Mouse (Mus musculus) heart, embryonic 14.5 days (tissue): ENCODE data around the gene Cerkl. TPM values are rescaled to one million over a fixed set of nuclear protein-coding genes. Genes with fewer than 3 reads are reported as not detected.

Experiments used
- ATAC-seq: fragments of 200-750 bp; cut with Nextera tagmentation; 2 replicates; pipeline ENCODE4 v1.8.0; 2017; ENCODE audit warnings: low read depth, moderate TSS enrichment; ENCODE audit not compliant: insufficient number of reproducible peaks, insufficient read depth, low FRiP score
- H3K27ac ChIP-seq, 2 experiments: fragments of 200-500 bp in 1 of 2; fragments of 300-500 bp in 1 of 2; sonication (generic) in 1 of 2; replicated peaks in 1 of 2; 2 replicates each; pipeline ENCODE4 v1.5.1; 2012 to 2014; ENCODE audit warnings: low read depth in 2 of 2, low read length in 2 of 2, control low read depth in 1 of 2, mild to moderate bottlenecking in 1 of 2, mixed read lengths in 1 of 2; ENCODE audit not compliant: control insufficient read depth in 1 of 2, insufficient read depth in 1 of 2
- H3K27me3 ChIP-seq: fragments of 300-500 bp; sonication (generic); 2 replicates; pipeline ENCODE4 v1.6.1; 2014; ENCODE audit warnings: mild to moderate bottlenecking, low read length, control low read depth; ENCODE audit not compliant: control insufficient read depth, insufficient read depth
- H3K36me3 ChIP-seq: fragments of 300-500 bp; sonication (generic); 2 replicates; pipeline ENCODE4 v1.6.1; 2014; ENCODE audit warnings: mild to moderate bottlenecking, control low read depth, low read length, mixed read lengths; ENCODE audit not compliant: control insufficient read depth, insufficient read depth
- H3K4me1 ChIP-seq, 2 experiments: fragments of 200-500 bp in 1 of 2; fragments of 300-500 bp in 1 of 2; sonication (generic) in 1 of 2; 2 replicates each; pipeline ENCODE4 v1.6.1; 2012 to 2014; ENCODE audit warnings: low read length in 2 of 2, control low read depth in 1 of 2, mixed read lengths in 1 of 2; ENCODE audit not compliant: control insufficient read depth in 2 of 2, insufficient read depth in 2 of 2
- H3K4me2 ChIP-seq: fragments of 300-500 bp; sonication (generic); 2 replicates; pipeline ENCODE4 v1.6.1; 2014; ENCODE audit warnings: mild to moderate bottlenecking, low read length
- H3K4me3 ChIP-seq, 2 experiments: fragments of 200-500 bp in 1 of 2; fragments of 300-500 bp in 1 of 2; sonication (generic) in 1 of 2; 2 replicates each; pipeline ENCODE4 v1.5.1; 2012 to 2014; ENCODE audit warnings: low read length in 2 of 2, mild to moderate bottlenecking in 2 of 2, control low read depth in 1 of 2, low read depth in 1 of 2, moderate library complexity in 1 of 2; ENCODE audit not compliant: control insufficient read depth in 1 of 2, insufficient read depth in 1 of 2
- H3K9ac ChIP-seq: fragments of 300-500 bp; sonication (generic); 2 replicates; pipeline ENCODE4 v1.6.1; 2014; ENCODE audit warnings: mild to moderate bottlenecking, low read length
- H3K9me3 ChIP-seq: fragments of 300-500 bp; sonication (generic); 2 replicates; pipeline ENCODE4 v1.6.1; 2016; ENCODE audit warnings: low read length, control low read depth; ENCODE audit not compliant: control insufficient read depth
- WGBS: fragments of 180-500 bp; shearing (Covaris S2); extraction: QIAGEN DNeasy Blood & Tissue Kit; methylation state at CpG from one replicate; pipeline ENCODE4 v1.1.7; 2014; 5-methylcytosine and 5-hydroxymethylcytosine counted together
- polyA plus RNA-seq: library from polyadenylated mRNA; unstranded; fragments of >200 nt; fragmentation: Nextera tagmentation; extraction: Ambion mirVana; gene quantifications from 2 replicates; pipeline ENCODE4 v1.2.1, GENCODE M21; 2014

Cerkl gene
- polyA plus RNA-seq, 1 experiment from 2014 or later = 1.4 TPM

GRCm38 (mm10) chr2:79370711-79371312, 85.8 kb downstream of the Cerkl start:
- Histone ChIP-seq H3K4me2 (peak overlapping the region; percentile 31; the same call in 1 of the 2 replicates), H3K4me3 (no peak overlapping the region), H3K36me3 (no peaks in the 10 kb centered on the region), H3K9me3 (no peaks in the 10 kb centered on the region), H3K27ac (no peak overlapping the region), H3K9ac (no peak overlapping the region), H3K4me1 (no peaks in the 10 kb centered on the region), H3K27me3 (no peaks in the 10 kb centered on the region)
- WGBS = 79% methylated on average over 9 of the region's 9 CpGs
- no peak for ATAC-seq

- no peaks in the 10 kb centered on the region for H3K4me1 ChIP-seq
- H3K36me3 ChIP-seq = no peaks in the 10 kb centered on the region
- no peak overlapping the region for H3K27ac ChIP-seq
- ATAC-seq = no peak
- peak overlapping the region; percentile 31; the same call in 1 of the 2 replicates for H3K4me2 ChIP-seq
- H3K27me3 ChIP-seq = no peaks in the 10 kb centered on the region
- no peak overlapping the region for H3K4me3 ChIP-seq
- H3K9me3 ChIP-seq = no peaks in the 10 kb centered on the region
- WGBS = 83% methylated on average over 4 of the region's 4 CpGs
- no peak overlapping the region for H3K9ac ChIP-seq
Observed at GRCm38 (mm10) chr2:79369905-79370304, 86.7 kb downstream of the Cerkl start.

GRCm38 (mm10) chr2:79369061-79369524, 87.5 kb downstream of the Cerkl start:
- H3K36me3 ChIP-seq = no peaks in the 10 kb centered on the region
- H3K4me2 ChIP-seq = no peak overlapping the region
- 76% methylated on average over 7 of the region's 7 CpGs for WGBS
- no peaks in the 10 kb centered on the region for H3K27me3 ChIP-seq
- no peaks in the 10 kb centered on the region for H3K9me3 ChIP-seq
- ATAC-seq = no peak
- H3K4me1 ChIP-seq = 0 out of 4 replicates have a peak, but pooled peaks cover 0 to 3% of the 10 kb centered on the region in 2 experiments
- no peak overlapping the region for H3K4me3 ChIP-seq
- H3K27ac ChIP-seq = no peak overlapping the region
- no peak overlapping the region for H3K9ac ChIP-seq

- no peaks in the 10 kb centered on the region for H3K9me3 ChIP-seq
- no peak overlapping the region for H3K4me2 ChIP-seq
- H3K27ac ChIP-seq = no peak overlapping the region
- H3K9ac ChIP-seq = no peak overlapping the region
- no peak for ATAC-seq
- H3K4me3 ChIP-seq = no peak overlapping the region
- 0 out of 4 replicates have a peak, but pooled peaks cover 0 to 3% of the 10 kb centered on the region in 2 experiments for H3K4me1 ChIP-seq
- 85% methylated on average over 12 of the region's 12 CpGs for WGBS
- no peaks in the 10 kb centered on the region for H3K36me3 ChIP-seq
- no peaks in the 10 kb centered on the region for H3K27me3 ChIP-seq
Observed at GRCm38 (mm10) chr2:79368661-79369060, 87.9 kb downstream of the Cerkl start.

- no peak overlapping the region for H3K27ac ChIP-seq
- no peaks in the 10 kb centered on the region for H3K9me3 ChIP-seq
- H3K4me1 ChIP-seq = 0 out of 4 replicates have a peak, but pooled peaks cover 0 to 3% of the 10 kb centered on the region in 2 experiments
- H3K36me3 ChIP-seq = no peaks in the 10 kb centered on the region
- H3K4me3 ChIP-seq = no peak overlapping the region
- H3K27me3 ChIP-seq = no peaks in the 10 kb centered on the region
- H3K9ac ChIP-seq = no peak overlapping the region
- H3K4me2 ChIP-seq = no peak overlapping the region
- no peak for ATAC-seq
- 64% methylated on average over 18 of the region's 18 CpGs for WGBS
Observed at GRCm38 (mm10) chr2:79367451-79368450, 88.8 kb downstream of the Cerkl start.

GRCm38 (mm10) chr2:79363920-79364319, 92.7 kb downstream of the Cerkl start:
- no peaks in the 10 kb centered on the region for H3K36me3 ChIP-seq
- H3K9me3 ChIP-seq = no peaks in the 10 kb centered on the region
- no peaks in the 10 kb centered on the region for H3K27me3 ChIP-seq
- no peak overlapping the region for H3K27ac ChIP-seq
- WGBS = 68% methylated on average over 6 of the region's 6 CpGs
- H3K4me3 ChIP-seq = no peak overlapping the region
- H3K4me1 ChIP-seq = 0 out of 4 replicates have a peak, but pooled peaks cover 0 to 3% of the 10 kb centered on the region in 2 experiments
- H3K9ac ChIP-seq = no peak overlapping the region
- H3K4me2 ChIP-seq = no peak overlapping the region
- ATAC-seq = no peak

GRCm38 (mm10) chr2:79362029-79362428, 94.6 kb downstream of the Cerkl start:
- no peaks in the 10 kb centered on the region for H3K27me3 ChIP-seq
- no peak overlapping the region for H3K9ac ChIP-seq
- no peak overlapping the region for H3K4me3 ChIP-seq
- no peak overlapping the region for H3K4me2 ChIP-seq
- 64% methylated on average over 6 of the region's 6 CpGs for WGBS
- no peaks in the 10 kb centered on the region for H3K36me3 ChIP-seq
- H3K9me3 ChIP-seq = no peaks in the 10 kb centered on the region
- ATAC-seq = no peak
- H3K4me1 ChIP-seq = 0 out of 4 replicates have a peak, but pooled peaks cover 0 to 3% of the 10 kb centered on the region in 2 experiments
- no peak overlapping the region for H3K27ac ChIP-seq
